Mouse (Mus musculus) hindbrain, postnatal 0 days (tissue): ENCODE measurements around the gene Gch1. TPM values are rescaled to one million over a fixed set of nuclear protein-coding genes. Genes with fewer than 3 reads are reported as not detected.

Source experiments
- ATAC-seq: fragments of 200-750 bp; cut with Nextera tagmentation; 2 replicates; pipeline ENCODE4 v1.8.0; 2017; ENCODE audit warnings: mild to moderate bottlenecking, moderate TSS enrichment, moderate library complexity
- DNase-seq: peaks from one replicate; pipeline ENCODE4 v3.0.0-alpha.2; 2015; ENCODE audit warnings: low spot score
- H3K27ac ChIP-seq: fragments of 300-500 bp; sonication (generic); 2 replicates; pipeline ENCODE4 v1.5.1; 2014; ENCODE audit warnings: mild to moderate bottlenecking
- H3K27me3 ChIP-seq: fragments of 300-500 bp; sonication (generic); 2 replicates; pipeline ENCODE4 v1.6.1; 2014; ENCODE audit warnings: low read length, mixed read lengths; ENCODE audit not compliant: insufficient read depth
- H3K36me3 ChIP-seq: fragments of 300-500 bp; sonication (generic); 2 replicates; pipeline ENCODE4 v1.6.1; 2014; ENCODE audit warnings: low read length, mixed read lengths; ENCODE audit not compliant: insufficient read depth
- H3K4me1 ChIP-seq: fragments of 300-500 bp; sonication (generic); 2 replicates; pipeline ENCODE4 v1.6.1; 2014; ENCODE audit warnings: antibody characterized with exemption, low read length, mixed read lengths; ENCODE audit not compliant: insufficient read depth
- H3K4me2 ChIP-seq: fragments of 300-500 bp; sonication (generic); 2 replicates; pipeline ENCODE4 v1.6.1; 2014; ENCODE audit warnings: low read depth, mild to moderate bottlenecking, low read length, moderate library complexity, mixed read lengths
- H3K4me3 ChIP-seq: fragments of 300-500 bp; sonication (generic); 2 replicates; pipeline ENCODE4 v1.5.1; 2014; ENCODE audit warnings: low read length
- H3K9ac ChIP-seq: fragments of 300-500 bp; sonication (generic); replicated peaks from 2 replicates; pipeline ENCODE4 v1.6.1; 2014; ENCODE audit warnings: mild to moderate bottlenecking, low read length, moderate library complexity, mixed read lengths
- H3K9me3 ChIP-seq: fragments of 300-500 bp; sonication (generic); 2 replicates; pipeline ENCODE4 v1.6.1; 2016; ENCODE audit warnings: low read length, mixed read lengths
- CTCF ChIP-seq: IDR thresholded peaks from 2 replicates; pipeline ENCODE4 v1.5.1; 2016; ENCODE audit warnings: antibody characterized with exemption, control low read depth, low read depth
- WGBS: fragments of 180-500 bp; shearing (Covaris S2); extraction: QIAGEN DNeasy Blood & Tissue Kit; methylation state at CpG from one replicate; pipeline ENCODE4 v1.1.7; 2014; 5-methylcytosine and 5-hydroxymethylcytosine counted together
- polyA plus RNA-seq: library from polyadenylated mRNA; unstranded; fragments of >200 nt; fragmentation: Nextera tagmentation; extraction: Ambion mirVana; gene quantifications from 2 replicates; pipeline ENCODE4 v1.2.1, GENCODE M21; 2015
- total RNA-seq: library from RNA; depleted of rRNA; stranded (reverse); fragments of >200 nt; gene quantifications from 2 replicates; pipeline ENCODE4 v1.2.3, GENCODE M21; 2014

The Gch1 gene
- total and polyA plus RNA-seq, 2 experiments from 2014 or later, result 6.1 to 10.7 TPM

DNA sequence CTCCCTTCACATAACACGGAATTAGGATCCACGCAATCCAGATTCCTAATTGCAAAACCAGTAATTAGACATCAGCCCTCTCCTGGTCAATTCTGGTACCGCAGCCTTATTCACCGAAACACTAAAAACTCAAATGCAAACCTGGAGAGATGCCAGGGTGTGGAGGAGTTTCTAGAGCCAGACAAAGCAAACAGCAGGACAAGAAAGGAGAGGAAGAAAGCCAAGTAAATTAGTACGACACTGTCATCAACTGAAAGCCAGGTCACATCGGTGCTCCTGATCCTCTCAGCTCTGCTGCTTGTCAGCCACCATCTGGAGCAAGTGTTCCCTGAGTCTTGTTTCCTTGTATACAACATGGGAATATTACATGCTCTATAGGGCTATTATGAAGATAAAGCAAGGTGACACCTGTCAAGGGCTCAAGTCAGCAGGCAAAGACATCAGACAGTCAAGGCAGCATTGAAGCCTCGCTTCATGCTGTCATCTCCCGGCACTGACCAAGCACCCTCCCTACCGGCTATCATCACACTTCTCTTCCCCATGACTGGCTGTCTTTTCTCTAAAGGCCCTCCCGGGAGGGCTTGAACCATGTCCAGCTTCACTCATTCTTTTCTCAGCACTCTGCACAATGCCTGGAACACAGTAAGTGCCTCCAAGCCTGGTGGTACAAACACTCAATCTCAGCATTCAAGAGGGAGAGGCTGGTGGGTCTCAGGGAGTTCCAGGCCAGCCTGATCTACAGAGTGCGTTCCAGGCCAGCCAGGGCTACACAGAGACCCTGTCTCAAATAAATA, 7.5 kb downstream of the Gch1 start:
- peak; percentile 91 for DNase-seq

GRCm38 (mm10) chr14:47178851-47179250, 10.4 kb downstream of the Gch1 start:
- DNase-seq, result no peak
- no peaks in the 10 kb centered on the region for H3K36me3 ChIP-seq
- H3K9ac ChIP-seq, result no peak overlapping the region
- no peak for ATAC-seq
- no peak overlapping the region for H3K4me2 ChIP-seq
- no peak overlapping the region for H3K4me3 ChIP-seq
- no peaks in the 10 kb centered on the region for H3K27me3 ChIP-seq
- H3K9me3 ChIP-seq, result no peaks in the 10 kb centered on the region
- H3K4me1 ChIP-seq, result 0 out of 2 replicates have a peak, but pooled peaks cover 4% of the 10 kb centered on the region
- TF ChIP-seq CTCF, result no peak
- WGBS, result 92% methylated on average over 5 of the region's 5 CpGs
- no peak overlapping the region for H3K27ac ChIP-seq

More for the DNA sequence above, 7.5 kb downstream of the Gch1 start:
- Histone ChIP-seq H3K4me2 (no peak overlapping the region), H3K36me3 (no peaks in the 10 kb centered on the region), H3K27me3 (no peaks in the 10 kb centered on the region), H3K27ac (no peak overlapping the region), H3K4me3 (no peak overlapping the region), H3K4me1 (0 out of 2 replicates have a peak, but pooled peaks cover 4% of the 10 kb centered on the region), H3K9me3 (no peaks in the 10 kb centered on the region), H3K9ac (no peak overlapping the region)
- 29% methylated on average over 11 of the region's 11 CpGs for WGBS
- ATAC-seq, result peak; percentile 76
- peak; percentile 79 for TF ChIP-seq CTCF

GRCm38 (mm10) chr14:47177846-47178414, 11.3 kb downstream of the Gch1 start:
- no peaks in the 10 kb centered on the region for H3K36me3 ChIP-seq
- no peak overlapping the region for H3K4me3 ChIP-seq
- no peaks in the 10 kb centered on the region for H3K27me3 ChIP-seq
- TF ChIP-seq CTCF, result no peak
- no peak overlapping the region for H3K9ac ChIP-seq
- H3K4me1 ChIP-seq, result 0 out of 2 replicates have a peak, but pooled peaks cover 4% of the 10 kb centered on the region
- 30% methylated on average over 13 of the region's 13 CpGs for WGBS
- H3K4me2 ChIP-seq, result peak overlapping the region; percentile 46
- no peaks in the 10 kb centered on the region for H3K9me3 ChIP-seq
- H3K27ac ChIP-seq, result no peak overlapping the region
- ATAC-seq, result peak; percentile 68
- DNase-seq, result peak; percentile 63

DNA sequence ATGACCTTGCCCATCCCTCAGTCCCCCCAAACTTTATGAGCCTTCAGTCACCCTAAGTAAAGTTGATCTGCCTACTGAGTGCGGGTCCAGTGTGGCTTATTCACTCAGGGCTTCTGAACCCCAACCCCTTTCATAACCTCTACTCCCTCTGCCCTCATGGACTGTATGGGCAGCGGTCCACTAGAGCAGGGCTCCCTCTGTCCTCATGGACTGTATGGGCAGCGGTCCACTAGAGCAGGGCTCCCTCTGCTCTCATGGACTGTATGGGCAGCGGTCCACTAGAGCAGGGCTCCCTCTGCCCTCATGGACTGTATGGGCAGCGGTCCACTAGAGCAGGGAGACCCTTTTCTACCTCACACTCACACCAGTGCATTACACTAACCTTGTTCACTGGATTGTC, 13.0 kb downstream of the Gch1 start:
- H3K27ac ChIP-seq, result no peak overlapping the region
- 91% methylated on average over 5 of the region's 5 CpGs for WGBS
- no peaks in the 10 kb centered on the region for H3K36me3 ChIP-seq
- 0 out of 2 replicates have a peak, but pooled peaks cover 4% of the 10 kb centered on the region for H3K4me1 ChIP-seq
- ATAC-seq (no peak), DNase-seq (no peak)
- H3K9ac ChIP-seq, result no peak overlapping the region
- no peak for TF ChIP-seq CTCF
- H3K4me3 ChIP-seq, result no peak overlapping the region
- no peaks in the 10 kb centered on the region for H3K27me3 ChIP-seq
- no peaks in the 10 kb centered on the region for H3K9me3 ChIP-seq
- H3K4me2 ChIP-seq, result no peak overlapping the region

GRCm38 (mm10) chr14:47175136-47175535, 14.1 kb downstream of the Gch1 start:
- no peaks in the 10 kb centered on the region for H3K9me3 ChIP-seq
- H3K27me3 ChIP-seq, result no peaks in the 10 kb centered on the region
- no peak overlapping the region for H3K27ac ChIP-seq
- no peaks in the 10 kb centered on the region for H3K36me3 ChIP-seq
- 0 out of 2 replicates have a peak, but pooled peaks cover 4% of the 10 kb centered on the region for H3K4me1 ChIP-seq
- H3K9ac ChIP-seq, result no peak overlapping the region
- WGBS, result 79% methylated on average over 5 of the region's 5 CpGs
- ATAC-seq (no peak), DNase-seq (no peak)
- no peak for TF ChIP-seq CTCF
- H3K4me3 ChIP-seq, result no peak overlapping the region
- H3K4me2 ChIP-seq, result no peak overlapping the region

DNA sequence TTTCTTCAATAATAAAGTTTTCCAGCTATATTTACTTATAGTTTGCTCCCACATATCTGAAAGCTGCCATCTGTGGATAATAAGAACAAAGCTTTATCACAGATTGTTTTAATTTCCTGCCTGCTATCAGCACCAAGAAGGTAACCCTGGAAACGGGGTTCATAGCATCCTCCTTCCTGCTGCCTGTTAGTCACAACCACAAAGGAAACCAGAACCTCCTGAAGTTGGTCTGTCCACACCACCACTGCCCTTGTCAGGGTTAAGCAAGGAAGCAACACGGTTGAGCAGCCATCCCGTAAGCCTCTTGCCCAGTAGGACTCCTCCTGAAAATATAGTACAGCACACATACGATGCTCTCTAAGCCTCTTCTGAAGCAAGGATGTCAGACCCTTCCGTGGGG, 17.1 kb downstream of the Gch1 start:
- H3K4me2 ChIP-seq, result no peak overlapping the region
- H3K27ac ChIP-seq, result no peak overlapping the region
- 68% methylated on average over 5 of the region's 5 CpGs for WGBS
- no peaks in the 10 kb centered on the region for H3K36me3 ChIP-seq
- no peaks in the 10 kb centered on the region for H3K9me3 ChIP-seq
- no peak for ATAC-seq
- DNase-seq, result no peak
- H3K27me3 ChIP-seq, result no peaks in the 10 kb centered on the region
- no peak overlapping the region for H3K9ac ChIP-seq
- H3K4me3 ChIP-seq, result no peak overlapping the region
- no peak for TF ChIP-seq CTCF
- no peaks in the 10 kb centered on the region for H3K4me1 ChIP-seq
